Mouse (Mus musculus): ENCODE results near the gene Gm20824.
"Not testable (repeated sequence)": the region's sequence is repeated elsewhere in the genome, so short reads cannot be mapped to it uniquely, and the experiment has no call there.

Gm20824 gene

GRCm38 (mm10) chrY:8257607-8258006 lies at the start of gene Gm20824:
Gene Gm20824 (plus strand): TSS chrY:8257907.
- in situ Hi-C loops (cut with MboI), result not testable (repeated sequence)
